Mouse (Mus musculus) brain, embryonic 14.5 days (tissue): Measurements from ENCODE around the gene Sox6.

Source experiments
- CTCF ChIP-seq: fragments of 200-500 bp; IDR thresholded peaks from 2 replicates; pipeline ENCODE4 v1.5.1; 2012; ENCODE audit warnings: inconsistent platforms, mild to moderate bottlenecking, moderate library complexity, borderline replicate concordance; ENCODE audit not compliant: insufficient read depth, insufficient read length; ENCODE audit errors: extremely low read depth
- POLR2A ChIP-seq: fragments of 200-500 bp; IDR thresholded peaks from 2 replicates; pipeline ENCODE4 v1.6.1; 2012; ENCODE audit warnings: mild to moderate bottlenecking, inconsistent platforms, borderline replicate concordance; ENCODE audit not compliant: poor library complexity, insufficient read depth, insufficient read length, severe bottlenecking; ENCODE audit errors: extremely low read depth

DNA sequence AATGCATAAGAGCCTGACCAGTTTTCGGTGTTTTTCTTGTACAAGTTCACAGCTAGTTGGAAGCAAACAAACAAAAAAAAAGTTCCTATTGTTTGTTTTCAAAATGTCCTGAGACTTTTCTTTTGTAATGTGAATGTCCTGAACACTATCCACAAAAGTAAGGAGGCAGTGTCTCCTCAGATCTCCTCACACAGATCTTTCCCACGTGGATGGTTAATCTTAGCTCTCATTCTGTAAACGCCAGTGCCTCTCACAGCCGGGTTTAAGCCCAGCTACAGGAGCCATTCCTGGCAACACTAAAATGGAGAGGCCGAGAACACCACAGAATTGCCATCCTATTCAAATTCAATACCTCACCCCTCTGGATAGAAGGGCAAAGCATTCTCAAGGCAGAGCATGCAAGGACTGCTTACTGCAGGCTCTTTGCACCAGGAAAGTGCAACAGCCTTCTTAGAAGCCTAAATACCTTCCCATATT is 392.6 kb downstream of the Sox6 start:
- no peak for TF ChIP-seq CTCF
- no peak for TF ChIP-seq POLR2A
